Mouse (Mus musculus) lung, postnatal 25 days (tissue): ENCODE data around the gene Pld4.

Experiments used
- DNase-seq: peaks from one replicate; pipeline ENCODE4 v3.0.0; 2022; ENCODE audit warnings: low spot score

The Pld4 gene

GRCm38 (mm10) chr12:112767036-112767890, 6.8 kb downstream of the Pld4 start:
- no peak for DNase-seq

GRCm38 (mm10) chr12:112768166-112768565, 7.7 kb downstream of the Pld4 start:
- DNase-seq, result no peak

DNA sequence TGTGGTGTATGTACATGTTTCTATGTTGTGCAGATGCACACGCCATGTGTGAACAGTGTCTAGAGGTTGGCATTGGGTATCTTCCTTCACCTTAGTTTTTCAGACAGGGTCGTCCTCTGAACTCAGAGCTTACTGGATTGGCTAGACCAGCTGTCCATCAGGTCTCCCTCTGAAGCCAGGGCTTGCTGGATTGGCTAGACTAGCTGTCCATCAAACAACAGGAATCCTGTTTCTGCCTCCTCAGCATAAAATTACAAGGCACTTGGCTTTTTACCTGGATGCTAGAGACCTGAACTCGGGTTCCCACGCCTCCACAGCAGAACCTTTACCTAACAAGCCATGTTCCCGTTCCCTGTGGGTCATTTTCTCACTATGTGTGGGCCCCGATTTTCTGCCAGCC, 8.6 kb downstream of the Pld4 start:
- DNase-seq, result no peak

- no peak for DNase-seq
Observed at GRCm38 (mm10) chr12:112769751-112770150, 9.3 kb downstream of the Pld4 start.

DNA sequence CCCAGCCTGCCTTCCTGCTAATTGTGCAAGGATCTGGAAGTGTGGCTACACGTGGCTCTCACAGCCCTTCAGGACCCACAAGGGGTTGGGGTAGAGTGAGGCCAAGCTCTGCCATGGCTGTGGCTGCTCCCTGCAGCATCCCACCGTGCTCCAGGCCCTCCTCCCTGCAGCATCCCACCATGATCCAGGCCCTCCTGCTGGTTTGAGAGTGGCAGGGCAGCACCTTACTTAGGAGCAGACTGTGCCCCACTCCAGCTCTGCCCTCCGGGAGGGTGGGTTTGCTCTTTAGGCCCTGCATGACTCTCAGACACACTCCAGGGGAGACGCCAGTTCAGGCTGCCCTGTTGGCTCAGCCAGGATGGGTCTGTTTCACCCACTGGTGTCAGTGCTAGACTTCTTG, 9.9 kb downstream of the Pld4 start:
- no peak for DNase-seq

GRCm38 (mm10) chr12:112772306-112772705, 11.9 kb downstream of the Pld4 start:
- no peak for DNase-seq

- no peak for DNase-seq
Observed at GRCm38 (mm10) chr12:112773366-112773765, 12.9 kb downstream of the Pld4 start.

- DNase-seq, result no peak
Observed at GRCm38 (mm10) chr12:112774026-112774425, 13.6 kb downstream of the Pld4 start.

GRCm38 (mm10) chr12:112774481-112774880, 14.0 kb downstream of the Pld4 start:
- no peak for DNase-seq

DNA sequence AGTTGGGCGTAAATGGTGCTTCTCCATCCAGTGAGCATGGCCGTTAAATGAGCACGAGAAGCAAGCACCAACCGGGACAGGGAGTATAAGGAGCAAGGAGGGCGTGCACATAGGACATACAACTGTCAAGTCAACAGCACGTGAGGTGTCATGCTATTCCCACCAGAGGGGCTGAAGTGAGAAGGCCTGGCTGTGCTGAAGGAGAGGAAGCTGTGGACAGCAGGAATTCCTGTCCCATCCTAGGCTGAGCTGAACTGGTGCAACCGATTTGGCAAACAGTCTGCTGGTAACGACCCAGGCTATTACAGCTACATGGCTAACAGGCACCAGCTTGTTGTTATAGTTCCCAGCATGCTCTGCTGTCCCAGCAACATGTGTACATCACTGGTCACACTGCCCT, 30.6 kb downstream of the Pld4 start:
- no peak for DNase-seq

DNA sequence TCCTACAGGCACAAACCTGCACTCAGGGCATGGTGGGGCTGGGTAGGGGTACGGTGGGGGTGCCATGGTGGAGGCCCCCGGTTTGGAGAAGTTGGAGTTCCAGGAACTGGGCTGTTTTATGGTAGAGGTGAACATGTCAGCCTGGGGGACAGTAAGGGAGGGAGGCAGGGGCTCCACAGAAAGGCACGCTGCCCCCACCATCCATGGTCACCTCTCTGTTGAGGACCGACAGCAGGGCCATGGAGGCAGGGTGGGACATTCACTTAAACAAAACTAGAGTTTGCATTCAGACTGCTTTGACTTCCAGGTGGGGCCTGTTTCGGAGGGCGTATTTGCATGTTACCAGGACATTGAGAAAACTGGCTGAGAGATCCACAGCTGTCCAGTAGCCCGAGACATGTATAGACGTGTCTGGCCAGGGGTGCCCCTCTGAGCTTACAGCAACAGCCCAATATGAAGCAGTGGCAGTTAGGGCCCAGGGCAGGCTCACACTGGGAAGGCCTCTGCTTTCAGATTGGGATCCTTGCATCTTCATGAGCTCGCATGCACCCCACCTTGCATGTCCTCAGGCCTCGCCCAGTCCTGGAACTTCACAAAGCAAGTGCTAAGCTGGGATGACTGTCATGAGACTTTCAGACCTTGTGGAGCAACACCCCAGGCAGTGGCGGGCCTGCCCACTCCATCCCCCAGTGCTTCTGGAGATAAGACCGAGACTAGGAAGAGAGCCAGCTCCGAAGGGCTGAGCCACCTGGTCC, 33.3 kb downstream of the Pld4 start:
- DNase-seq, result peak; percentile 61

GRCm38 (mm10) chr12:112794356-112794816, 33.9 kb downstream of the Pld4 start:
- no peak for DNase-seq

GRCm38 (mm10) chr12:112794998-112795397, 34.5 kb downstream of the Pld4 start:
- DNase-seq, result no peak

DNA sequence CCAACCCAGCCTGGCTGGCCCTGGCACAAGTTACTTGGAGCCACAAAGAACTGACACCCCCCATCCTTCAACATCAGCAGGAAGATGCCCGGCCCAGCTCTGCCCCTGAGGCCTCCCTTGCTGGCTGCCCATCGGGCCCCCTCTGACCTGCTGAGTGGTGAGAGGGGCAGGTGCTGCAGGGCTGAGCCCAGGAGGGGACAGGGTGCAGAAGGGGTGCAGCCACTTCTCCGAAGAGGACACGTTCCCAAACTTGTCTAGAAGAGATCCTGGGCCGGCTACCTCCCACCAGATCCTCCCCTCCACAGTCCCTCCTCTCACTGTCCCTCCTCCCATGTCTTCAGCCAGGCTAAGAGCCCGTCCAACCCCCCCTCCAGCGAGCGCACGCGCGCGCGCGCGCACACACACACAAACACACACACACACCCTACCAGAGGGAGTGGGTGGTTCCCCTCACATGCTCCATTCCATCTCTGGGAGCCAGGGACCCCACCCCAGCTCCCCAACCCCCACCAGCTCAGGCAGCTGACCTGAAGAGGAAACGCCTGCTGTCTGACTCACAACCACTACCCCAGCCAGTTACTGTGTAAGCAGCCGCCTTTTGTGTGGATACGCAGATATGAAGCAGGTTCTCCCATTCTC, 35.1 kb downstream of the Pld4 start:
- peak; percentile 47 for DNase-seq

GRCm38 (mm10) chr12:112796551-112797510, 36.4 kb downstream of the Pld4 start:
- DNase-seq, result no peak

- no peak for DNase-seq
Observed at GRCm38 (mm10) chr12:112797672-112798331, 37.3 kb downstream of the Pld4 start.

GRCm38 (mm10) chr12:112798332-112798681, 37.9 kb downstream of the Pld4 start:
- DNase-seq, result no peak

- no peak for DNase-seq
Observed at GRCm38 (mm10) chr12:112798716-112799115, 38.3 kb downstream of the Pld4 start.

GRCm38 (mm10) chr12:112799237-112799970, 38.9 kb downstream of the Pld4 start:
- DNase-seq, result no peak

DNA sequence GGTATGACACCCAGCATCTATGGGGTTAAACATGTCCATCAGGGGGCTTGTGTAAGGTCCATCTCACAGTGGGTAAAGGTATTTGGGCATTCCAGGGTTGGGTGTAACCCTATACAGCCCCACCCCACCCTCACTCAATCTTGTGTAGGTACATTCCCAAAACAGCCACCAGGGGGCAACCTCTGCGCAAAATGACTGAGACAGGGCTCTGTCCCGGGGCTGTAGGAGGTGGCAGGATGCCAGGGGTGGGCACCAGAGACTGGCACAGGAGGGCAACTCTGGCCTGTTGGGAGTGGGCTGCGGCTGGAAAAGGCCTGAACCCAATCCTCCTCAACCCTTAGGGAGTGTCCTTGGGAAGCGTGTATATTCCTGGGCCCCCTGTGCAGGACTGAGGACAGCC, 40.0 kb downstream of the Pld4 start:
- peak; percentile 69 for DNase-seq
